Mouse (Mus musculus): ENCODE results near the gene Mageb18. TPM values are rescaled to one million over a fixed set of nuclear protein-coding genes. Genes with fewer than 3 reads are reported as not detected.
"Not testable (repeated sequence)": the region's sequence is repeated elsewhere in the genome, so short reads cannot be mapped to it uniquely, and the experiment has no call there.

The Mageb18 gene
- not detected for total RNA-seq (2021)

- intact Hi-C loops (cut with DNase I) = no loop called here
- no peak for DNase-seq (ENCODE audit: low spot score in 2 of 2)
Observed at GRCm38 (mm10) chrX:92599472-92599871, at the start of gene Mageb18. TSS of gene Mageb18 (minus strand) at chrX:92599572.

DNA sequence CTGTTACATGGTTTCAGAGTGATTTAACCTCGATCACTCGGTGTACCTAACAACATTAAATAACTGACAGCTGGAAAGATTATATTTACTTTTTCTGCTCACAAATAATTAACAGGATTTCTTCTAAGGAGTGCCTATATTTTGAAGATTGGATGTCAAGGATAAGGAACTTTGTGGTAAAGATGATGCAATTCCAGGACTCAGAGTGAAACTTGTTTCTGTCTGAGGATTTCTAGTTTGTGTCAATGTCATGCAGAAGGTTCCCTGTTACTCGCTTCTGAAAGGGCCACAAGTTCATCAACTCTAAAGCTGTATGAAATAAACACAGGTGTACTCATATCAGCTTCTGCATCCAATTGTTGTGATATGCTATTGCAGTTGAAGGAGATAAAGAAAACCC lies 13.4 kb upstream of the Mageb18 start:
- no peak for DNase-seq (ENCODE audit: low spot score in 2 of 2)
- intact Hi-C loops (cut with DNase I) = no loop called here

GRCm38 (mm10) chrX:92610466-92610865 lies 11.1 kb upstream of the Mageb18 start:
- DNase-seq (ENCODE audit: low spot score in 2 of 2) = peak in 1 of 2 experiments; percentile 13
- intact Hi-C loops (cut with DNase I) = no loop called here

DNA sequence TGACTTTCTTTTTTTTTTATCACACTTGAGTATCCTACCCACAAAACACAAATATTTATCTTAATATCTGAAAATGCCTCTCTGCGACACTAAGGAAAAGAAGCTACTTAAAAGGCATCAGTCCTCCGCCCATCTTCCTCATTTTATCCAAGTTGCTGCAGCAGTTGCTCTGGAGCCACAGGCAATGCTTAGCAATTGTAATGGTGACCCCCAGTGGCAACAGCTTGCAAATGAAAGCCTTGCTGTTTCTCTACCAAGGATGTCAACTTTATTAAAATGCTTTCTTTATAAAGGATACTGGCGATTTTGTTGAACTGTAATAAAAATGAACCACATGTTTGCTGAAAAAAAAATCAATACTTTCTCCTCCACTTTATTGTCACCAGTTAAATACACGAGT lies 2.0 kb downstream of the Mageb18 start:
- intact Hi-C loops (cut with DNase I) = no loop called here
- DNase-seq (ENCODE audit: low spot score in 2 of 2) = peak; percentile 20 to 29

- intact Hi-C loops (cut with DNase I) = no loop called here
- DNase-seq (ENCODE audit: low spot score in 2 of 2) = no peak
Observed at GRCm38 (mm10) chrX:92527826-92528225, 71.5 kb downstream of the Mageb18 start.

GRCm38 (mm10) chrX:92498254-92498653 lies 101.1 kb downstream of the Mageb18 start:
- peak in 1 of 2 experiments; percentile 22 for DNase-seq (ENCODE audit: low spot score in 2 of 2)
- intact Hi-C loops (cut with DNase I) = no loop called here

- DNase-seq (ENCODE audit: low spot score in 2 of 2); intact Hi-C loops (cut with DNase I): not testable (repeated sequence)
Observed at GRCm38 (mm10) chrX:92489649-92490048, 109.7 kb downstream of the Mageb18 start, which contains the start of gene Gm5941. TSS of gene Gm5941 (plus strand) at chrX:92489949.

DNA sequence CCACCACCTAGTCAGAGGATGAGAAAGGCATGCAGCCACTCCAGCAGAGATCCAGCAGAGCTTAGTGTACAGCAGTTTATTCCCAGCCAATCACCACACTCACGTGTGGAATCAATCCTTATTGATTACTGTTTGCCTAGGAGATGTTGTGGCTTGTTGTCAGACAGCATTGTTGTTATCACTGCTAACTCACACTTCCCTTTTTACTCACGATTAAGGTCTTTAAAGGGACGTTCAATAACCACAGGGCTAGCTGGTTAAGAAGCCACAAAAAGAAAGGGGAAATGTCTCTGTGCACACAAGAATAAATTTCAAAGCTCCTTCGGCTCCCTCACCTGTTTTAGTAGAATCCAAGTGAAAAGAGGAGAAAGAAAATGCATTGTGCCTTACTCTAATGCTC lies 134.6 kb downstream of the Mageb18 start:
- intact Hi-C loops (cut with DNase I) = no loop called here

GRCm38 (mm10) chrX:92460496-92460895 lies 138.9 kb downstream of the Mageb18 start:
- intact Hi-C loops (cut with DNase I) = no loop called here
- DNase-seq (ENCODE audit: low spot score in 2 of 2) = peak in 1 of 2 experiments; percentile 1

More for the DNA sequence above, 134.6 kb downstream of the Mageb18 start:
- no peak for DNase-seq (ENCODE audit: low spot score in 2 of 2)

DNA sequence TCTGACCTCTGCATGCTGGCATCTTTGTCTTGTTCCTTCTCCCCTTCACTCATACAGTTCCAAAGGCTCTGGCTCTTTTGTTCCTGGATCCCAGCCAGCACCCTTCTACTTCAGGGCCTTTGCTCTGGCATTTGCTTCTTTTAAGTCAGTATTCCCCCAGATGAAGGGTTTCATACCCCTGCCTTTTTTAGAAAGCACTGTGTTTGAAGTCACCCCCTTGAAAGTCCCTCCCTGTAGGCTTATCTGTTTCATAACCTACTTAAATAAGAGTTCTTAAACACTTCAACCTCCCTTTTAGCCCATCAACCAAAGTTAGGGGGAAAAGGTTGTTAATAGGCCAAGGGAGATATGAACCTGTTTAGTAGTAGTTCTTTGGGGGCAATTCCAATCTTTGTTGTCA lies 212.0 kb downstream of the Mageb18 start:
- no peak for DNase-seq (ENCODE audit: low spot score in 2 of 2)
- intact Hi-C loops (cut with DNase I) = no loop called here

GRCm38 (mm10) chrX:92342924-92343323 lies 256.4 kb downstream of the Mageb18 start:
- DNase-seq (ENCODE audit: low spot score in 2 of 2) = peak; percentile 2 to 14
- intact Hi-C loops (cut with DNase I) = no loop called here

GRCm38 (mm10) chrX:92340906-92341305 lies 258.5 kb downstream of the Mageb18 start:
- intact Hi-C loops (cut with DNase I) = no loop called here
- no peak for DNase-seq (ENCODE audit: low spot score in 2 of 2)

- no peak for DNase-seq (ENCODE audit: low spot score in 2 of 2)
- intact Hi-C loops (cut with DNase I) = no loop called here
Observed at GRCm38 (mm10) chrX:92339551-92339950, 259.8 kb downstream of the Mageb18 start.

GRCm38 (mm10) chrX:92333459-92333858 lies 265.9 kb downstream of the Mageb18 start:
- peak in 1 of 2 experiments; percentile 21 for DNase-seq (ENCODE audit: low spot score in 2 of 2)
- intact Hi-C loops (cut with DNase I) = no loop called here

GRCm38 (mm10) chrX:92323599-92323998 lies 275.8 kb downstream of the Mageb18 start:
- DNase-seq (ENCODE audit: low spot score in 2 of 2) = no peak
- intact Hi-C loops (cut with DNase I) = no loop called here

GRCm38 (mm10) chrX:92280619-92281018 lies 318.8 kb downstream of the Mageb18 start:
- no peak for DNase-seq (ENCODE audit: low spot score in 2 of 2)
- intact Hi-C loops (cut with DNase I) = no loop called here

Other genes starting within 250 kb of the Mageb18 start
- gene Gm5941, start 109.6 kb downstream of the Mageb18 start, total RNA-seq (2021) = not detected